Mouse (Mus musculus): ENCODE data around the gene Sept4. TPM values are rescaled to one million over a fixed set of nuclear protein-coding genes. Genes with fewer than 3 reads are reported as not detected.

Gene Sept4
- total RNA-seq, 1 experiment from 2014 or later, result 9.6 TPM

DNA sequence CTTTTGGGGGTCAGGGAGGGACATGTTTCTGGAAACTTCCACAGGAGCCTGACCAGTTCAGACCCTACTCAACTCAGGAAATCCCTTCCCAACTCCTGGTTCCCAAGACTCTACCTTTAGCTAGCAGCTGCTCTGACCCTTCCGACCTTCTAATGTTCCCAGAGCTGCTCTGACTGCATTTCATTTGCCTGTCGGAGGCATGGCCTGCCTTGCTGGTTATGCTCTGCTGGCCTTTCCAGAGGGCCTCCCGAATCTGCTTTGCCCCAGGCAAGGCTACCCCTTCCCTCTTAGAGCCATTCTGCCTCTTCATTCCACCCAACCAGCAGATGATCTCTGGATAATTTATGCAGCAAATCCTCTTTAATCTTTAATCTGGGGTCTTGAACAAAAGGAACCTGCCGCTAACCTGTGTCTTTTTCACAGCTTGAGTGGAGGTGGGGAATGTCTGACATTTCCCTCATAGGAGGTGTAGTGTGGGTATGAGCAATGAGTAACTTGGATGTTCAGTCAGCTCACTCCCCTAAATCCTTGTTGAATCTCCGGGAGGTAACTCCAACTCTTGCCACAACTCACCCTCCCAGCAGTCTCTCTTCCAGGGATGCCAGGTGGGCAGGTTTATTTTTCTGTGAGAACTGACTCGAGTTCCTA is 9.0 kb downstream of the Sept4 start:
- no peak for ATAC-seq (replicated peaks; ENCODE audit: insufficient number of reproducible peaks, low FRiP score, low TSS enrichment, poor library complexity, severe bottlenecking)

DNA sequence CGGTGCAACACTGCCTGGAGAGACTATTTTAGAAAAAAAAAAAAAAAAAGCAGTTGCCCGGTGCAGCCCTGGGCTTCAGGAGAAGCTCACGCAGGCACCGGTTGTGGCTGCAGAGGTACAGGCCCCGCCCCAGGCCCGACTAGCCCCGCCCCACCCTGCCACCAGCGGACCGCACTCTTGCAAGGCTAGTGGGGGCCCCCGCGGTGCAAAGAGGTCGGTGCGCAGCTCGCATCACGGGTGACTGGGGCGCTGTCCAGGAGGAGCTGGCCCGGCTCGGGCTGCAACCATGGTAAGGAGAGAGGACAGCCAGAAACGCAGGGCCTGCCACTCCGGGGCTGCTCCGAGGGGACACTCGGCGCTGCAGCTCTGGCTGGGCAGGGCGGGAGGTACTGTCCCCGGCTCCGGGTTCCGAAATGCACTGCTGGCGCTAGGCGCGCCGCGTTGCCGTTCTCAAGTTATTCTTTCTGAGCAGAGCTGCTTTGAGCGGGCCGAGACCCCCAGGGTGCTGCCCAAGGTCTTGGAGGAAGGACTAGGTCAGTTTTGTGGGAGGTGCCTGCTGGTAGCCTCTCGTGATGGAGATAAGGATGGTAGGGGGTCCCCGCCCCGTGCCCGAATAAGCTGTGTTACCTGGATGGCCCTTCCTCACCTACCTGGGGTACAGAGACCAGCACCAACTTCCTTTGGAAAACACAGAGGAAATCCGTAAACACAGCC is 9.7 kb downstream of the Sept4 start:
- peak; percentile 25; the same call in 1 of the 2 replicates for ATAC-seq (replicated peaks; ENCODE audit: insufficient number of reproducible peaks, low FRiP score, low TSS enrichment, poor library complexity, severe bottlenecking)

DNA sequence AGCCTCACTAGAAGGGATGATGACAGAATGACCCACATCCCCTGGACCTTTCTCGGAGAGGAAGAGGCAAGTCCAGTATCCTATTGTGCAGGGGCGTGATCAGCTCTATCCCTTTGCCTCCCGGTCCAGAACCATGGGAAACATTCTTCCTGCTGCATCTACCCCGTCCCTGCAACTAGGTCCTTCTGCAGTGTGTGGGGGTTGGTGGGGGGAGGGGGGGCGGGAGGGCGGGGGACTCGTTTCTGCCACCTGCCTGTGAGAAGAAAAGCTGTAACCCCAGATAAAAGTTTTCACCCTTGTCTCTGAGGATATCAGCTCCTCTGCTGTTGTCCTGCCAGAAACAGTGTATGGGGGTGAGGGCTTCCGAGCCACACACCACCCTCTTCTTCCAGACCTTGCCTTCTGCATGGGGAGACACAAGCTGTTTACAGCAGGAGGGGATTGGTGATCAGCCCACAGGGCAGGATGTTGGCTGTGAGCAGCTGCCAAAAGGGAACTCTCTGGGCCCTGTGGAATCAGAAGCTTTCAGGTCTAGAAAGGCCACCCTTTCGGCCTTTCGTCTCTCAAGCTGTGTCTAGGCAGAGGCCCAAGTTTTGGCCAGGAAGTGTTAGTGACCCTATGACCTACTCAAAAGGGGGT is 10.4 kb downstream of the Sept4 start:
- no peak for ATAC-seq (replicated peaks; ENCODE audit: insufficient number of reproducible peaks, low FRiP score, low TSS enrichment, poor library complexity, severe bottlenecking)

DNA sequence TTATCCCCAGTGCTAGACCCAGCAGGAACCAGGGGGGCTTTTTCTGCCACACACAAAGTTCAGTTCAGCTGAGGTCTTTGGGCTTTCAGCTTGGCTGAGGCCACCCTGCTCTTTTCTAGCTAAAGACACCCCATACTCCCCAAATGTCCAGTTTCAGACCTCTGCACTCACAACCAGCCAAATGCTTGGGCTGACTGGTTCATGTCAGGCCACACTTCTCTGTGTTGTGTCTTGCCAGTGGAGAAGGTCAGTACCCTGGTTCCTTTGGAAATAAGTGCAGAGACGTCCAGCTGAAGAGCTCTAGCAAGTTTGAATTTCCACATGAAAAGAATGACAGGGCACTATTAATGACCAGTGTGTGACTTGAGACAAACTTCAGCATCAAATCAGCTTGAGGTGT is 11.0 kb downstream of the Sept4 start:
- no peak for ATAC-seq (replicated peaks; ENCODE audit: insufficient number of reproducible peaks, low FRiP score, low TSS enrichment, poor library complexity, severe bottlenecking)

DNA sequence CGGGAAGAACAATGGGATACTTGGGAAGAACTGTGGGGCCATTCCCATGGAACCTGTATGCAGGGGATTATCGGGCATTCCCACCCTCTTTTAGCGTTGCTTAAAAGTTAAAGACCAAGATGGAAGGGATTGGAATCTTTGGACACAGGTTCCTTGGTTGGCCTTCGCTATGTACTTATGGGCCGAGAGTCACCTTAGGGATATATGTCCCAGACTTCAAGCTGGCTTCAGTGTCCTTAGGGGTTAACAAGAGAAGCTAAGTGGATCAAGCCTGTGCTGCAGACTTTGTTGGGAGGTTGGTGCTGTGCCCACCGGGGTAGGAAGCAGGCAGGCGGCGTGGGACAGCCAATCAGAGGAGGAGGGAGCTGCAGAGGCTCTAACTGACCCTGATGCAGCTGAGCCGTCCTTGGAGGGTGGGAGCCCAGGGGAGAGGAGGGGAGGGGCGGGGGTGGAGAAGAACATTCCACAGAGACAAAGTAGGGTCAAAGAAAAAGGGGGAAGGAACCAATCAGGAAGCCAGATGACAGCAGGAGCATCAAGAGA is 11.9 kb downstream of the Sept4 start:
- ATAC-seq (replicated peaks; ENCODE audit: insufficient number of reproducible peaks, low FRiP score, low TSS enrichment, poor library complexity, severe bottlenecking), result no peak

DNA sequence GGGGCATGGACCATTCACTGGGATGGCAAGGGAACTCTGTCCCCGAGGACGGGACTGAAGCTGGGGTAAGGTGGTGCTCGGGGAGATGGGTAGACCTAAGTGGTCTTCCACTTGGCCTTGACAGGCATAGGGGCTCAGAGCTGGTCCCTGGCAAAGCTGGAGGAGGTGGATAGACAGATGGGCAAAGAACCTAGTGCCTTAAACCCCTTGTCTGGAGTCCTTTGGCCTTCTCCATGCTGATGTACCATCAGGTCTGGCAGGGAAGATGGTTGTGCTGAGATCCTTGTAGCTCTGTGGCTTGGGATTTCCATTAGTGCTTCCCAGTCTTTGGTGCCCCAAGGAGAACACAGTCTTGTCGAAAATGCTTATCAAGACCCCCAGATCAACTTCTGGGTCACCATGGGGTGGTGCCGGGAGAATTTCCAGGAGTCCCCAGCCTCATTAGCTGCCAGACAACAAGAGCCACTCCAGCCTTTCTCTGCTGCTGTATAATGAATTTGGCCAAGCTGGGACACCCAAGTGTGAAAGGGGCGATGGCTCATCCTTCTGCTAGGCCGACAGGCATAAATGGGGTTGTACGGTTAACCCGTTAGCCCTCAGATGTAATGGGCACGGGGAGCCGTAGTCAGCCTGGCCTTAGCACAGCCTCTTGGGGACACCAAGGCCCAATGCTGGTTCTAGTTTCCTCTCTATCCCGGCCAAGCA is 12.6 kb downstream of the Sept4 start:
- ATAC-seq (replicated peaks; ENCODE audit: insufficient number of reproducible peaks, low FRiP score, low TSS enrichment, poor library complexity, severe bottlenecking), result no peak

DNA sequence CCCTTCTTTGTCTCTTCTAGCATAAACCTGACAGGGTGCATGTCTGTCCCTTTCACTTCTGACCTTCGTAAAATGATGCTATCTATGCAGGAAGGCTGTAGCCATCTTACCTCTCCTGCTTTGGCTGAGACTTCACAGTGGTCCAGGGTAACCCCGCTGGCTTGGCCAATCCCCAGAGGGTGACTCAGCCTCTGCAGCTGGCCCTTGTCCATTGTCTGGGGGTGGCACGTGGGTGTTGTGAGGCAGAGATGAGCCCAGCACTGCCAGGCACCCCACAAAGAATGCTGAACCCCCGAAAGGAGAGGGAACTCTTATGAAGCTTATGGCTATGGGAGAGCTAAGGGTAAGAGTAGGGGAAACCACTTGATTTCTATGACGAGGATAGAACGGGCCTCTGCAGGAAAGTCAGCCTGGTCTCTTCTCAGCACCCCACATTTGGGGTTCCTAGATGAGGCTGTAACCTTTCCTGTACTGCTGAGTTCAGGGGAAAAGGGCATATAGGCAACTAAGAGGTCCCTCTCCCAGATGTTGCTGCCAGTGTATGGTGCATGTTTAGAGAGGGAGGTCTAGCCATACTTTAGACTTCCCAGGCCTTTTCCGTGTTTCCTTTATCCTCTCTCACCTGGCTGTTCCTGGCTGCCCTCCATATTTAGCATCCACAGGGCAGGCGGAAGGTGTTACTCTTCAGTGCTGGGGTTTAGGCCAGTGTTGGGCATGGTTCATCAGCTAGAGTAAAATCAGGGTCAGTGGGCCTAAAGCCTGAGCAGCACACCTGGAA is 13.4 kb downstream of the Sept4 start:
- no peak for ATAC-seq (replicated peaks; ENCODE audit: insufficient number of reproducible peaks, low FRiP score, low TSS enrichment, poor library complexity, severe bottlenecking)

DNA sequence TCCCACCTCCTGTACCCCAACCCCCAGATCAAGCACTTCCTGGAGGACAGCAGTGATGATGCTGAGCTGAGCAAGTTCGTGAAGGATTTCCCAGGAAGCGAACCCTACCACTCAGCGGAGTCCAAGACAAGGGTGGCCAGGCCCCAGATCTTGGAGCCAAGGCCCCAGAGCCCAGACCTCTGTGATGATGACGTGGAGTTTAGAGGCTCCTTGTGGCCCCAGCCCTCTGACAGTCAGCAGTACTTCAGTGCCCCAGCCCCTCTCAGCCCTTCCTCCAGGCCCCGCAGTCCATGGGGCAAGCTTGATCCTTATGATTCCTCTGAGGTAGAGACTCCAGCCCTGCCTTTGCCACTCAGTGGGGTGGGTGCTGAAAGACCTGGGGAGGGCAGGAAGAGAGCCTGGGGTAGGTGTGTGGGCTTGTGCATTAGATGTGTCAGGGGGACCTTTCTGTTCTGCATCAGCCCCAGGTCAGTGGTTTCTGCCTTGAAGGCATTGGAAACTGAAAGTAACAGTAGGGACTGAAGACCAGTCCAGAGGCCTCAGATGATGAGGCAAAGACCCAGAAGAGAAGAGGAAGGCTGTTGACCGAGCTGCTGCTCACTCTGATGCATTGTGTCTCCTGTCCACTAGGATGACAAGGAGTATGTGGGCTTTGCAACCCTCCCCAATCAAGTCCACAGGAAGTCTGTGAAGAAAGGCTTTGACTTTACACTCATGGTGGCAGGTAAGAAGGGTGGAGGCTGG is 14.8 kb downstream of the Sept4 start:
- ATAC-seq (replicated peaks; ENCODE audit: insufficient number of reproducible peaks, low FRiP score, low TSS enrichment, poor library complexity, severe bottlenecking), result no peak

DNA sequence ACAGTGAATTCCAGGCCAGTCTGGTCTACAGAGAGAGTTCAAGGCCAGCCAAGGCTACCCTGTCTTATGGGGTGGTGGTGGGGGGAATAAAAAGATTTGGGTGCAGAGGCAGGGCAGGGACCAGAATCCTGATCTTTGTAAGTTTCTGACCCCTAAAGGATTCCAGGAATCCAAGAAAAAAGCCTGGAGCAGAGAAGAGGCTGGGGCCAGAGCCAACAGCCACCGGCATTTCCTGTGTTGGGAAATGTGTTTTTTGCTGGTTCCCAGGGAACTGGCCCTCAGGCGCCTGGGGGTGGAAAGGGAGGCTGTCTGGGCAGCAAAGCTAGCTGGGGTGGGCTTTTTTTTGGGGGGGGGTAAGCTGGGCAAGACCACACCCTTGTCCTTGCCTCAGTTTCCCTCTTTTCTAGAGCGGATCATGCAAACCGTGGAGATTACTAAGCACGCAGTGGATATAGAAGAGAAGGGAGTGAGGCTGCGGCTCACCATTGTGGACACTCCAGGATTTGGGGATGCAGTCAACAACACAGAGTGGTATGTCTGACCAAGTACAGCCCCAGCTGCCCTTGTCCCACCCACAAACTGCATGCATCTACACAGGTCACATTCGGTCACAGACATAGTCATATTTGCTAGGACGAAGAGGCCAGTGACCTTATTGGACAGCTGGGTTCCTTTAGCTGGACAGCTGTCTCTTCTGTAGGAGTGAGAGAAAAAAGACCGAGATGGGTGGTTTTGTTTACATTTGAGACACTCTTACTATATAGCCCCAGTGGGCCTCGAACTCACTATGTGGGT is 16.2 kb downstream of the Sept4 start:
- no peak for ATAC-seq (replicated peaks; ENCODE audit: insufficient number of reproducible peaks, low FRiP score, low TSS enrichment, poor library complexity, severe bottlenecking)

DNA sequence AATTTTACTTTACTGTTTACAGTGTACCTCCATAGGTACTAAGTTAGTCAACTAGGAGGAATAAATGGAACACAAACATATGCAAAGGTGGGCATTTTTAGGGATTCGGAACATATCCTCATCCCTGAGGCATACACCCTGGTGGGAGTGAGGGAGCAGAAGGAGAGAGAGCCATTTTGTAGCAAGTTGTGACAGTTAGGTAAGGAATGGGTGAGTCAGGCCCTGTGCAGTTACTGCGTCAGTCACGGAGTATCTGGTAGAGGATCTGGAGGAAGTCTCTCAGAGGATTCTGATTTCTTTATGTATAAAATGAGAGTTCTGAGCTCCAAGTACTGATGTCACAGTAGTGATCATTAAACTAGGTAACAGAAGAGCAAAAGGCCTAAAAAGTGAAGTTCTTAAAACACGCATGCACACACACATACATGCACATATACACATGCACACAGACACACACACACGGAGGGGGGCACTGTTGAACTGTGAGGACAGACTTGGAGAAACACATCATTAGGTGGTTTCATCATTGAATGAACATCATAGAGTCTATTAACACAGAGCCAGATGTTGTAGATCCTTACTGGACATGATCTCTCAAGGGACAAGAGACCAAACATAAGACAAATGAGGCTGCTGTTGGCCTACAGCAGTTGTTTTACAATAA is 18.6 kb downstream of the Sept4 start:
- no peak for ATAC-seq (replicated peaks; ENCODE audit: insufficient number of reproducible peaks, low FRiP score, low TSS enrichment, poor library complexity, severe bottlenecking)

DNA sequence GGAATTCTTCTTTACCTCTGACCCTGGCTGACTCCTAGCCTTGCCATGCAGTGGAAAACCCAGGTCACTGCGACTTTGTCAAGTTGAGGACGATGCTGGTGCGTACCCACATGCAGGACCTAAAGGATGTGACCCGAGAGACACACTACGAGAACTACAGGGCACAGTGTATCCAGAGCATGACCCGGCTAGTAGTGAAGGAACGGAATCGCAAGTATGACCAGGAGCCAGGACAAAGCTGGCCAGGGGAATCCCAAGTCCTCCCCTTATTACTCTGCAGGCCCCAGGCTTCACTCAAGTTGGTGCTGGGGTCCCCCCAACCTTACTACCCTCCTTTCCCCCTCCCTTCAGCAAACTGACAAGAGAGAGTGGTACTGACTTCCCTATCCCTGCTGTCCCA is 20.9 kb downstream of the Sept4 start:
- no peak for ATAC-seq (replicated peaks; ENCODE audit: insufficient number of reproducible peaks, low FRiP score, low TSS enrichment, poor library complexity, severe bottlenecking)

DNA sequence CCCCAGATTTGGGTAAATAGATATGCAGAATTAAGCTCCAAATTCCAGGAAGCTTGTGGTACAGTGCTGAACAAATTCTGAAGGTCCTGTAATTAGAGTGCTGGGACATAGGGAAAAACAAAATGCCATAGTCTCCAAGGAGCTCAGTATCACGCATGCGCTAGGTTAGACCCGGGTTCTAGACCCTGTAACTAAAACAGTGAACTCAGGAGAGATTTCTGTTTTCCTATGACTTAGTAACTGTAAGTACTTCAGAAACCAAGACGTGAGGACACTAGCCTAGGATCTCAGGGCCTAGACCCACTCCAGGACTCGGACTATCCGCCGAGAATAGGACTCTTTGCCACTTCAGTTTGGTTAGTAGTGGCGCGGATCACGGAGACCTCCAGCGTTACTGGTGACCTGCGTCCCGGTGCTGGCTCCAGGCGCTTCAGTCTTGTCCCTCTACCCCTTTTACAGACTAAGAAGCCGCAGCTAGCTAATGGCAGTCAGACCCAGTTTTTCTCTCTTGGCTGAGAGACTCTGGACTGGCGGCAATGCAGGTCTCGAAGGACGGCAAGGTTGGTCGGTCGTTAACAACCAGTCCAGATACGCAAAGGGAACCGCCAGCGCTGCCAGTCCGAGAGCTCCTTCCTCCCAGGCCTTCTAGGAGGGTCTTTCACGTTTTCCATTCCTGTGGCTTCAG is 22.3 kb downstream of the Sept4 start:
- ATAC-seq (replicated peaks; ENCODE audit: insufficient number of reproducible peaks, low FRiP score, low TSS enrichment, poor library complexity, severe bottlenecking), result no peak

DNA sequence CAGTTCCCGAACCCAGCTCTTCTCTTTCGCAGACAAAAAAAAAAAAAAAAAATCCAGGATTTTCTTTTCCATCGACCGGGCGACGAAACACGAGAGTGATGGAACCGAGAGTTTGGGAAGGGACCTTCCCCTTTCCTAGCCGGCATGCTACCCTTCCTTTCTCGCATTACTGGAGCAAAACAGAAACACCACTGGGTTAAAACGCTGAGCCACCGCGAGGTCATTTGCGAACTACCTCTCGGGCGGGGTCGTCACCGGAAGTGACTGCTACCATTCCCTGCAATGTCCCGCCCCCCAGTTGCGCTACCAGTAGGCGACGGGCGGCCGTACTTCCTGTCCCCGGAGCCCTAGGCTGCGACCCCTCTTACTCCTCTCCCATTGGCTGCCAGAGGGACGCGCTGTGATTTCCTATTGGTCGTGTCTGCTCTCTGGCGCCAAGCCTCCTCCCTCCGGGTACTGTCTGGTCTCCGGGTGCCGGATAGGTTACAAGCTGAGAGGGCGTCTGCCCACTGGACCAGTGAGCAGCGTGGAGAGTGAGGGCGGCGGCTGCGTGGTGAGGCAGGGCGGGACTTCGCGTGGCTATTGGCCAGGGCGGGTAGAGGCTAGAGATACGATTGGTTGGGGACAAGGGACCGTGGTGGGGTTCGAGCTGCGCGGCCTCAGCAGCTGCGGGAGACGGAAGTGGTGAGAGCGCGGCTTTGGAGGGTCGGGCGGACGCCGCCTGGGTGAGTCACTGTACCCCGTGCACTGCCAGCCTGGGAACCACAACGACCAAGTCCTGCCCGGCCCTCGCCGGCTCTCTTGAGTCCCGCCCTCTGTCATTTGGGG is 23.0 kb downstream of the Sept4 start, which contains the start of gene Mtmr4:
Gene Mtmr4 (plus strand): TSS at position 637 of the 828 bp plus-strand sequence.
- peak; percentile 91 for ATAC-seq (replicated peaks; ENCODE audit: insufficient number of reproducible peaks, low FRiP score, low TSS enrichment, poor library complexity, severe bottlenecking)

DNA sequence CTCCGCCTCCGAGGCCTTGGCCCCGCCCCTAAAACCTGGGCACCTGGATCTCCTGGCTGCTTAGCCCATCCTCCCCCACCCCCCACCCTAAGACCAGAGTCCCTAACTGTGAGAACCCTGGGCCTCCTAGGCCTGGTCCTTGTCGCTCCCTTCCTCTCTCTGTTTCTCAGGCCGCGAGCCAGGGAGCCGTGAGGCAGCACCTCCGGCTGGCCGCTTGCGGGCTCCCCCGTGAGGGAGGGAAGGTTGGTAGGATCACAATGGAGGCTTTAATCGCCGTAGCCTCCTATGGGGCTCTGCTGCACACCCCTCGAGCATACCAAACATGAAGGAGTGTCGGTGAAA is 23.6 kb downstream of the Sept4 start:
- ATAC-seq (replicated peaks; ENCODE audit: insufficient number of reproducible peaks, low FRiP score, low TSS enrichment, poor library complexity, severe bottlenecking), result no peak
